Mouse (Mus musculus): ENCODE results near the gene Fubp3. TPM values are rescaled to one million over a fixed set of nuclear protein-coding genes. Genes with fewer than 3 reads are reported as not detected.

The Fubp3 gene
- polyA plus RNA-seq, 1 experiment from 2014 or later = 80.9 TPM

DNA sequence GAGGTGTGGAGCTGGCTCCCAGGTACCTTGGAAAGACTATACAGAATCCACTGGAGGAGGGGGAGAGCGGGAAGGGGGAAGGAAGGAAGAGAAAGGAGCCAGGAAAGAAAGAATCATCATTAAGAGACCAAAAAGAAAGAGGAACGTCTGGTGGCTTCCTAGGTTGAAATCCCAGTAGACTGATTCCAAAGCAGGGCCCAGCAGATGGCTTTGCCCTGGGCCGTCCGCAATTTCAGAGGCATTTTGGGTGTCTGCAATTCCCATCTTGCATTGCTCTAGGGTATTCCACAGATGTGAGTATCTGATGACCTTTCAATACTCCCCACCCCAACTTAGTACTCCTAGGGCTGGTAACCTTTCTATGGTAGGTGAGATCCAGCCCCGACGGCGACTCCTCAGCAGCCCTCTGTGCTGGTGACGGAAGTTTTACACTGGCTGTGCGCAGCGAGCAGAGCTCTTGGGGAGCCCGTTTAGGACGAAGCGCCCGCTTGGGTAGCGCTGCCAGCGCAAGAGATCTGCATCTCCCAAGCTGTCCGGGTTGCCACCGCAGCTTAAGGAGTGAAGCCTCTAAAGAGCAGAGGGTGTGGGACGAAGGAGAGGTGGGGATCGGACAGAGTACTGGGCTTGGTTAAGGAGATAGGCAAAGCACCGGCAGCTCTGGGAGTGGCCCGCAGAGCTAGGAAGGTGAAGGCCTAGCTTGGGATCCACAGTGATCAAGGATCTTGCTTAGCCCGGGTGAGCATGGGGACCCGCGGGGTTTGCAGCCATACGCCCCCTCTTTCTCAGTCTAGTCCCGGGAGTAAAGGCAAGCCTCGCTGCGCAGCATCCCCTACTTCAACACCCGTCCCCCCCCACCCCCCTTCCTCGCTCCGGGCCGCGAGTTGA lies 66.4 kb downstream of the Fubp3 start:
- H3K4me1 ChIP-seq (ENCODE audit: insufficient read depth, low read length) = peaks cover 36% of the 10 kb centered on the region

GRCm38 (mm10) chr2:31639466-31639760 lies 67.0 kb downstream of the Fubp3 start:
- Histone ChIP-seq H3K27ac (ENCODE audit: low read length) (no peak overlapping the region), H3K27me3 (ENCODE audit: insufficient read depth, low read length) (peaks cover 100% of the 10 kb centered on the region), H3K4me1 (ENCODE audit: insufficient read depth, low read length) (peaks cover 36% of the 10 kb centered on the region), H3K4me3 (ENCODE audit: low read length) (no peak overlapping the region), H3K4me2 (replicated peaks; ENCODE audit: low read depth, low read length) (no peak overlapping the region), H3K9me3 (ENCODE audit: low read length) (no peaks in the 10 kb centered on the region), H3K9ac (replicated peaks; ENCODE audit: low read length) (no peak overlapping the region), H3K36me3 (ENCODE audit: insufficient read depth, low read length) (no peaks in the 10 kb centered on the region)
- under 1% methylated on average over 12 of the region's 13 CpGs for WGBS
- no peak; the same call in 1 of the 2 replicates for ATAC-seq (ENCODE audit: low FRiP score, low TSS enrichment)

More for the DNA sequence above, 66.4 kb downstream of the Fubp3 start:
- H3K27ac ChIP-seq (ENCODE audit: low read length) = no peak overlapping the region
- ATAC-seq (ENCODE audit: low FRiP score, low TSS enrichment) = no peak
- H3K4me3 ChIP-seq (ENCODE audit: low read length) = no peak overlapping the region
- H3K9ac ChIP-seq (replicated peaks; ENCODE audit: low read length) = no peak overlapping the region
- peaks cover 100% of the 10 kb centered on the region for H3K27me3 ChIP-seq (ENCODE audit: insufficient read depth, low read length)
- WGBS = 1% methylated on average over 34 of the region's 34 CpGs
- H3K36me3 ChIP-seq (ENCODE audit: insufficient read depth, low read length) = no peaks in the 10 kb centered on the region
- H3K9me3 ChIP-seq (ENCODE audit: low read length) = no peaks in the 10 kb centered on the region
- no peak overlapping the region for H3K4me2 ChIP-seq (replicated peaks; ENCODE audit: low read depth, low read length)

DNA sequence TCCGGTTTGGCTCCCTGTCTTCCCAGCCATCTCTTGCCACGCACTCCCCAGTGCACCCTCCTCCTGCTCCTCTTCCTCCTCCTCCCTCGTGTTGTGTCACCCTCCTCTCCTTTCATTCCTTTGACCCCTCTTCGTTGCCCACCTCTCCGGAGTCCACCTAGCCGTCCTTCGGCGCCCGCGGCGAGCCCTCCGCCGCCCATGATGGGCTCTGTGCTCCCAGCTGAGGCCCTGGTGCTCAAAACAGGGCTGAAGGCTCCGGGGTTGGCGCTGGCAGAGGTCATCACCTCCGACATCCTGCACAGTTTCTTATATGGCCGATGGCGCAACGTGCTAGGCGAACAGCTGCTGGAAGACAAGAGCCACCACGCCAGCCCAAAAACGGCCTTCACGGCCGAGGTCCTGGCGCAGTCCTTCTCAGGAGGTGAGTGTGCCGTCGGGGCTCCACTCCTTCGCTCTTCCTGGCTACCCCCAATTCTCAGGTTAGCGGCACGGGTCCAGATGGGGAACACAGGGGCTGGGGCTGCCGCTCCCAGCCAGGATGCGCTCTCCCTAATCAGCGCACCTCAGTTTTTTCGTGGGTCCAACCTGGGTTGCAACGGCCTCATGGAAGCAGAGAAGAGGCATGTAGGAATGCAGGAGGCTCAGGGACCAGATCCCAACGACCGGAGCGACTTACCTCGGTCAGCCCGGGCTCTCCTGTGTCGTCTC lies 67.6 kb downstream of the Fubp3 start, which contains the start of gene Prdm12:
Gene Prdm12, plus strand, starts transcription at position 137 of the 708 bp plus-strand sequence.
- H3K27me3 ChIP-seq (ENCODE audit: insufficient read depth, low read length) = peaks cover 100% of the 10 kb centered on the region
- peaks cover 36% of the 10 kb centered on the region for H3K4me1 ChIP-seq (ENCODE audit: insufficient read depth, low read length)
- no peak for ATAC-seq (ENCODE audit: low FRiP score, low TSS enrichment)
- 2% methylated on average over 41 of the region's 41 CpGs for WGBS
- peak within 1 kb of the TSS; percentile 7; the same call in 1 of the 2 replicates for H3K4me3 ChIP-seq (ENCODE audit: low read length)
- H3K27ac ChIP-seq (ENCODE audit: low read length) = no peak within 1 kb of the TSS
- H3K36me3 ChIP-seq (ENCODE audit: insufficient read depth, low read length) = no peaks in the 10 kb centered on the region
- H3K9me3 ChIP-seq (ENCODE audit: low read length) = no peaks in the 10 kb centered on the region
- no peak within 1 kb of the TSS; the same call in 1 of the 2 replicates for H3K4me2 ChIP-seq (replicated peaks; ENCODE audit: low read depth, low read length)
- no peak within 1 kb of the TSS for H3K9ac ChIP-seq (replicated peaks; ENCODE audit: low read length)

GRCm38 (mm10) chr2:31640609-31641507 lies 68.4 kb downstream of the Fubp3 start:
- Histone ChIP-seq H3K36me3 (ENCODE audit: insufficient read depth, low read length) (no peaks in the 10 kb centered on the region), H3K4me1 (ENCODE audit: insufficient read depth, low read length) (peaks cover 29% of the 10 kb centered on the region), H3K4me3 (ENCODE audit: low read length) (peak overlapping the region; percentile 7; the same call in 1 of the 2 replicates), H3K9me3 (ENCODE audit: low read length) (no peaks in the 10 kb centered on the region), H3K4me2 (replicated peaks; ENCODE audit: low read depth, low read length) (no peak overlapping the region; the same call in 1 of the 2 replicates), H3K27ac (ENCODE audit: low read length) (no peak overlapping the region), H3K9ac (replicated peaks; ENCODE audit: low read length) (no peak overlapping the region), H3K27me3 (ENCODE audit: insufficient read depth, low read length) (peaks cover 99% of the 10 kb centered on the region)
- WGBS = under 1% methylated on average over 47 of the region's 48 CpGs
- no peak for ATAC-seq (ENCODE audit: low FRiP score, low TSS enrichment)

DNA sequence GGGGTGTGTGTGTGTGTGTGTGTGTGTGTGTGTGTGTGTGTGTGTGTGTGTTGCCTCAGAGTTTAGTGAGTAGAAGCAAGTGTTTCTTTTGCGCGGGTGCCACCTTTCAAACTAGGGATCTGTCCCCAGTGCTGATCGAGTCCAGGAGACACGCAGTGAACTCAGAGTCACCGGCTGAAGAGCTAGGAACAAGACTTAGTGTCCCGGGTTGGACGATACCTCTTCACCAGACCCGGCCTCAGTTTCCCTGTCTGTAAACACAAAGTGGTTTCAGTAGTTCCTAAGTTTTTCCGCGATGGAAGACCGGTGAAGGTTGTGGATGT lies 69.0 kb downstream of the Fubp3 start:
- Histone ChIP-seq H3K36me3 (ENCODE audit: insufficient read depth, low read length) (no peaks in the 10 kb centered on the region), H3K9me3 (ENCODE audit: low read length) (no peaks in the 10 kb centered on the region), H3K9ac (replicated peaks; ENCODE audit: low read length) (no peak overlapping the region), H3K4me2 (replicated peaks; ENCODE audit: low read depth, low read length) (no peak overlapping the region), H3K27me3 (ENCODE audit: insufficient read depth, low read length) (peaks cover 99% of the 10 kb centered on the region), H3K4me3 (ENCODE audit: low read length) (0 out of 2 replicates have a peak overlapping the region, but pooled peaks have one; percentile 7), H3K4me1 (ENCODE audit: insufficient read depth, low read length) (peaks cover 23% of the 10 kb centered on the region), H3K27ac (ENCODE audit: low read length) (no peak overlapping the region)
- WGBS = 2% methylated on average over 11 of the region's 11 CpGs
- no peak for ATAC-seq (ENCODE audit: low FRiP score, low TSS enrichment)

- 3% methylated on average over 18 of the region's 18 CpGs for whole genome bisulfite sequencing
- no peak overlapping the region for H3K9ac ChIP-seq (replicated peaks; ENCODE audit: low read length)
- no peaks in the 10 kb centered on the region for H3K36me3 ChIP-seq (ENCODE audit: insufficient read depth, low read length)
Measured at GRCm38 (mm10) chr2:31641929-31642328, 69.5 kb downstream of the Fubp3 start.

GRCm38 (mm10) chr2:31653971-31654853 lies 81.8 kb downstream of the Fubp3 start:
- no peaks in the 10 kb centered on the region for H3K36me3 ChIP-seq (ENCODE audit: insufficient read depth, low read length)
- peaks cover 8% of the 10 kb centered on the region for H3K4me1 ChIP-seq (ENCODE audit: insufficient read depth, low read length)
- peak overlapping the region; percentile 23; the same call in 1 of the 2 replicates for H3K9ac ChIP-seq (replicated peaks; ENCODE audit: low read length)
- ATAC-seq (ENCODE audit: low FRiP score, low TSS enrichment) = peak; percentile 42; the same call in 1 of the 2 replicates
- H3K4me2 ChIP-seq (replicated peaks; ENCODE audit: low read depth, low read length) = peak overlapping the region; percentile 98
- peaks cover 74% of the 10 kb centered on the region for H3K27me3 ChIP-seq (ENCODE audit: insufficient read depth, low read length)
- H3K9me3 ChIP-seq (ENCODE audit: low read length) = peaks cover 8% of the 10 kb centered on the region
- under 1% methylated on average over 85 of the region's 109 CpGs for WGBS
- no peak overlapping the region for H3K27ac ChIP-seq (ENCODE audit: low read length)
- H3K4me3 ChIP-seq (ENCODE audit: low read length) = peak overlapping the region; percentile 59

More at GRCm38 (mm10) chr2:31641929-31642328, 69.5 kb downstream of the Fubp3 start:
- H3K27me3 ChIP-seq (ENCODE audit: insufficient read depth, low read length) = peaks cover 99% of the 10 kb centered on the region
- ATAC-seq (ENCODE audit: low FRiP score, low TSS enrichment) = no peak
- no peaks in the 10 kb centered on the region for H3K9me3 ChIP-seq (ENCODE audit: low read length)
- peaks cover 18% of the 10 kb centered on the region for H3K4me1 ChIP-seq (ENCODE audit: insufficient read depth, low read length)
- no peak overlapping the region for H3K27ac ChIP-seq (ENCODE audit: low read length)
- no peak overlapping the region for H3K4me2 ChIP-seq (replicated peaks; ENCODE audit: low read depth, low read length)
- no peak overlapping the region for H3K4me3 ChIP-seq (ENCODE audit: low read length)

- no peaks in the 10 kb centered on the region for H3K36me3 ChIP-seq (ENCODE audit: insufficient read depth, low read length)
- peak overlapping the region; percentile 98 for H3K4me2 ChIP-seq (replicated peaks; ENCODE audit: low read depth, low read length)
- WGBS = 5% methylated on average over 22 of the region's 22 CpGs
- H3K4me1 ChIP-seq (ENCODE audit: insufficient read depth, low read length) = peaks cover 8% of the 10 kb centered on the region
- H3K27ac ChIP-seq (ENCODE audit: low read length) = no peak overlapping the region
- no peak overlapping the region for H3K9ac ChIP-seq (replicated peaks; ENCODE audit: low read length)
- H3K27me3 ChIP-seq (ENCODE audit: insufficient read depth, low read length) = peaks cover 66% of the 10 kb centered on the region
- peaks cover 8% of the 10 kb centered on the region for H3K9me3 ChIP-seq (ENCODE audit: low read length)
- no peak for ATAC-seq (ENCODE audit: low FRiP score, low TSS enrichment)
- H3K4me3 ChIP-seq (ENCODE audit: low read length) = peak overlapping the region; percentile 59
Measured at GRCm38 (mm10) chr2:31654854-31655559, 82.6 kb downstream of the Fubp3 start.

Measured in kidney, embryonic 16.5 days (tissue).